Mouse (Mus musculus) left cerebral cortex, postnatal 36 days (tissue): ENCODE data around the gene Gm9936. TPM values are rescaled to one million over a fixed set of nuclear protein-coding genes. Genes with fewer than 3 reads are reported as not detected.
A peak's percentile ranks its signal among the peaks of the same experiment; 100 is the strongest.
"Not testable (repeated sequence)": the region's sequence is repeated elsewhere in the genome, so short reads cannot be mapped to it uniquely, and the experiment has no call there.

ENCODE experiments used
- DNase-seq, 2 experiments: peaks; one replicate each; pipeline ENCODE4 v3.0.0; 2021 to 2022; ENCODE audit warnings: low spot score in 2 of 2, mixed read lengths in 1 of 2
- intact Hi-C: fragments of 180-260 bp; cut with DNase I; formaldehyde crosslinking; loops from one replicate; pipeline ENCODE4 v1.15.1; 2025
- total RNA-seq, 2 experiments: library from RNA; stranded (reverse); gene quantifications; 2 replicates each; pipeline ENCODE4 v1.2.3; 2021

Gm9936 gene
- 1 to 10 TPM in 1 of 2 experiments, under 1 TPM in 1; 1.00 to 1.0 TPM for total RNA-seq

GRCm38 (mm10) chr5:114858582-114858981, at the start of gene Gm9936:
TSS of gene Gm9936 (minus strand) at chr5:114858682.
- no peak for DNase-seq
- intact Hi-C loops: no loop called here

GRCm38 (mm10) chr5:114902413-114902812, 43.9 kb upstream of the Gm9936 start:
- no peak for DNase-seq
- intact Hi-C loops: no loop called here

- no peak for DNase-seq
- intact Hi-C loops: no loop called here
Measured at GRCm38 (mm10) chr5:114898857-114899256, 40.4 kb upstream of the Gm9936 start.

- no peak for DNase-seq
- intact Hi-C loops: no loop called here
Measured at GRCm38 (mm10) chr5:114897374-114897793, 38.9 kb upstream of the Gm9936 start.

GRCm38 (mm10) chr5:114896688-114897373, 38.3 kb upstream of the Gm9936 start, which contains the start of gene Oasl2:
TSS of gene Oasl2 (plus strand) at chr5:114896936.
- intact Hi-C loops: no loop called here
- DNase-seq: no peak

- intact Hi-C loops: no loop called here
Measured at GRCm38 (mm10) chr5:114895542-114895941, 37.1 kb upstream of the Gm9936 start.

GRCm38 (mm10) chr5:114888995-114889394, 30.5 kb upstream of the Gm9936 start:
- DNase-seq: no peak
- intact Hi-C loops: no loop called here

More at GRCm38 (mm10) chr5:114895542-114895941, 37.1 kb upstream of the Gm9936 start:
- no peak for DNase-seq

- no peak for DNase-seq
- intact Hi-C loops: no loop called here
Measured at GRCm38 (mm10) chr5:114886801-114887200, 28.3 kb upstream of the Gm9936 start.

- intact Hi-C loops: no loop called here
- DNase-seq: no peak
Measured at GRCm38 (mm10) chr5:114883022-114883421, 24.5 kb upstream of the Gm9936 start.

GRCm38 (mm10) chr5:114882319-114882718, 23.8 kb upstream of the Gm9936 start:
- intact Hi-C loops, DNase-seq: not testable (repeated sequence)

- intact Hi-C loops: no loop called here
- no peak for DNase-seq
Measured at GRCm38 (mm10) chr5:114879399-114879798, 20.9 kb upstream of the Gm9936 start.

- intact Hi-C loops: no loop called here
- DNase-seq: no peak
Measured at GRCm38 (mm10) chr5:114877487-114877886, 19.0 kb upstream of the Gm9936 start.

- DNase-seq: no peak
- intact Hi-C loops: no loop called here
Measured at GRCm38 (mm10) chr5:114876331-114876730, 17.8 kb upstream of the Gm9936 start.

- no peak for DNase-seq
- intact Hi-C loops: no loop called here
Measured at GRCm38 (mm10) chr5:114875858-114876257, 17.4 kb upstream of the Gm9936 start.

- intact Hi-C loops: no loop called here
- DNase-seq: no peak
Measured at GRCm38 (mm10) chr5:114865279-114865678, 6.8 kb upstream of the Gm9936 start.

- no peak for DNase-seq
- intact Hi-C loops: no loop called here
Measured at GRCm38 (mm10) chr5:114864813-114865212, 6.3 kb upstream of the Gm9936 start.

GRCm38 (mm10) chr5:114861730-114862129, 3.2 kb upstream of the Gm9936 start:
- intact Hi-C loops: no loop called here
- no peak for DNase-seq

- intact Hi-C loops: no loop called here
- peak; percentile 53 to 58 for DNase-seq
Measured at GRCm38 (mm10) chr5:114859253-114859652, 771 bp upstream of the Gm9936 start.

GRCm38 (mm10) chr5:114853364-114853763, 5.1 kb downstream of the Gm9936 start, which contains the start of gene 4930519G04Rik:
TSS of gene 4930519G04Rik (plus strand) at chr5:114853664.
- intact Hi-C loops, DNase-seq: not testable (repeated sequence)

- DNase-seq: no peak
- intact Hi-C loops: no loop called here
Measured at GRCm38 (mm10) chr5:114851565-114852236, 6.8 kb downstream of the Gm9936 start.

GRCm38 (mm10) chr5:114844371-114844770, 14.1 kb downstream of the Gm9936 start:
- intact Hi-C loops, DNase-seq: not testable (repeated sequence)
